Mouse (Mus musculus): ENCODE measurements at regions not wholly inside any gene's neighbourhood (a gene's known extent, or its start where the extent isn't known, plus 50 kb on each side); places are given as distances from the start of the nearest gene placed in this dataset.

DNA sequence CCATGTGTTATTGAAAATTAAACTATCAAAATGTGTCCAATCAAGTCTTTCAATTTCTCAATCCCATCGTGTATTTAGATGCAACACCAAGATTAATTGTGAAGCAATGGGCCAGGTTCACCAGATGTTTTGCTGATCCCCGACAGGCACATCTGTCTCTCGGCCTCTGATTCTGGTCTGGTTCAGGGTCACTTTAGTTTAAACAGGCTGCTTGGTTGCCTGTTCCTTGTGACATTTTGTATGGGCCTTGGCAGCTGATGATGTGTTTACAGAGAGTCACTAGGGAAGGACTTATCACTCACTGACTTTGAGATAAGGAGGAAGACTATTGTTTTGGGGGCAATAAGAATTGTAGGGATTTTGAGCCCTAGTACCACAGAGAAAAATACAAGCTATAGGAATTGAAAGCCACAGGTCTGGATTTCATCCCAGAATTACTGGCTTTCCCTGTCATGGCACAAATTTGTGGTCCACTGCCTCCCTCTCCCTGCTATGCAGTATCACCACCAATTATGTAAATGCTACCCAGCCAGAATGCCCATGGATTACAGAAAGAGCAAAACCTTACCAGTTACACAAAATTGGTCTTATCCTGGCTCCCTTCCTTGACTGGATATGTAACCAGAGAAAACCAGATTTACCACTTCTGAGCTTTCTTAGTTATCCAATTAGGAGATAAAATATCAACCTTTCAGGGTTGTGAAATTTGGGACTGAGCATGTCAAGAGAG, 272.5 kb upstream of the Plxna2 start:
- no peak for DNase-seq
- intact Hi-C loops (cut with DNase I; ENCODE audit: low total_unique reads) = no loop called here

DNA sequence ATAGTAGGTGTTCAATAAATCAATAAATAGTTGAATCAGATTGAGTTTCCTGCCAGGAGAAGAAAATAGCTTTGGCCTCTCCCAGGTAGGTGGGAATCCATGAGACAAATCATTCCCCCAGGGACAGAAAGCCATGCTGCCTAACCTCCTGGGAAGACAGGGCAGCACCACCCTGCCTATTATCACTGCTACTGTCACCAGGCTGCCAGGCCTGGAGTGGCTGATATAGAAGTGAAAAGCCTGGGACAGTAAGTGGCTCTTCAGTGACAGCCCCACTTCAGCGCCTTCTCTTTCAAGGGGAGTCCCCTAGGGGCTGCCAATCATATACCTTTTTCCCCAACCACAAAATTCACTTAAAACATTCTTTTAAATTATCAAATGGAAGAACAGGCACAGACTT, 275.4 kb upstream of the Plxna2 start:
- intact Hi-C loops (cut with DNase I; ENCODE audit: low total_unique reads) = no loop called here
- no peak for DNase-seq

DNA sequence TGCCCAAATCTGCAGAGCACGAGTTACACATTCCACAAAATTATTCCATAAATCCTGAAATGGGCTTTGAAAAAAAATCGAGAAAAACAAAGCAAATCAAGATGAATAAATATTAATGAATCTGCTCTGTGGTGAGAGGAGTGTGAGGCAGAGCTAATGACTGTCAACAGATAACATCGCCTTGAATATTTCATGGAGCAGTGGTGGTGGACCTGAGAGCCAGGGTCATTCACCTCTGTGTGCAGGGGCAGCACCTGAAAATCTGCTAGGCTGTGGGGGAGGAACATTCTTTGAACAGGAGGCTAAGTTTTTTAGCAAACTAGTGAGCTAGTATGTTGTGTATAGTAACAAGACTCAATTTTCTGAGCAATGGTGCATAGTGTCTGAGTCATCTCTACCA, 276.3 kb upstream of the Plxna2 start:
- no peak for DNase-seq
- intact Hi-C loops (cut with DNase I; ENCODE audit: low total_unique reads) = no loop called here

DNA sequence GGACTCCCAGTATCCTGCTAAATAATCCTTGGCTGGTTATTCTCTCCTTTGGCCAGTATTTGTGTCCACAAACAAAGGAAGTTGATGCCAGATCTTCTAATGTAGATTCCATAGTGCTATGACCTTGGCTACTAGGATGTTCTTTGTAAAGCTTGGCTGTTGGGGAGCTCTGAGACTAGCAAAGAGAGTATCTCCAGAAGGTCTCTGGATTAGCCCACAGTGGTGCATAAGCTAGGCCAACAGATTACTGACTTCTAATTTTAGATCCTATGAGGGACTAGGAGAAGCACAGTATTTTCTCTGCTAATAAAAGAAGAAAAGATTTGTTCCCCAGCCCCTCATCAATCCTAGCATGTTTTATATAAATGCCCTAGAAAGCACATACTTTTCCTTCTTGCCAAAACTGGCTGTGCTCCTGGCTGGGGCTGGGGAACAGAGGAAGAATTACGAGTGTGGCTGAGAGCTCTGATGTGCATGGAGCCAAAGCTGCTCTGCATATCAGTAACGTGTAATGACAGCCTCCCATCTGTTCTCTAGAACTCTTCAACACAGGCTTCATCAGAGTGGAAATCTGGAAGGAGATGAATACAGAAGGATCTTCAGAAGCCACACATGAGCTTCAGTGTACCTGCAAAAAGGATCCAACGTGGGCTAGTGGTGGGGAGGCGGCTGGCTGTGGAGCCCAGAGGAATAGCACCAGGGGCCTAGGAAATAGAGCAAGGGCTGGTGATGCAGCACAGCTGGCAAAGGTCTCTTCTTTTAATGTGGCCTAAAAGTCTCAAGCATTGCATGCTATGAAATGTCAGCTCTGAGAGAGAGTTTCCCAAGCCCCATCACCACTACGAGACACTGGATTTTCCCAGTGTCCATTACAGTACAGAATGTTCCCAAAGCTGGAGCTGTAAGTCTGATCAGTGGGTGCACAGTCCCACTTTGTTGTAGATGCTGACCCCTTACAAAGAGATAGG, 283.0 kb upstream of the Plxna2 start:
- intact Hi-C loops (cut with DNase I; ENCODE audit: low total_unique reads) = no loop called here
- DNase-seq = peak; percentile 26

- DNase-seq = no peak
- intact Hi-C loops (cut with DNase I; ENCODE audit: low total_unique reads) = no loop called here
Measured at GRCm38 (mm10) chr1:194332639-194333038, 285.4 kb upstream of the Plxna2 start.

DNA sequence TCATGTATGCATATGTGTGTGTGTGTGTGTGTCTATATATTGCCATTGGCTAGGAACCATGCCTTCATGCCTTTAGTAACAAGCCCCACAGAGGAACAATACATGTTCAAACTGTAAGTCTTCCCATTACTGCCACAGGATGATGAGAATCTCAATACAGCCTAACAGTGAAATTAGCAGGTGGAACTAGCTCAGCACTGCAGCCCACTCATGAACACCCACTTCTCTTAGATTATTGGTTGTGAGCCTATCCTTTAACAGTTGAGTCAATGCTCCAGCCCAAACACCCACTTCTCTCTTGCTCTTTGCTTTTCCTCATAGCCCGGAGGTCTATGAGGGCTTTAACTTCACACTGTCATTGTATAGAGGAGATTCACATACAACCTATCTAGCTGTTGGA, 287.5 kb upstream of the Plxna2 start:
- intact Hi-C loops (cut with DNase I; ENCODE audit: low total_unique reads) = no loop called here
- no peak for DNase-seq

GRCm38 (mm10) chr1:194320320-194321036, 297.5 kb upstream of the Plxna2 start:
- intact Hi-C loops (cut with DNase I; ENCODE audit: low total_unique reads) = no loop called here
- DNase-seq = no peak

DNA sequence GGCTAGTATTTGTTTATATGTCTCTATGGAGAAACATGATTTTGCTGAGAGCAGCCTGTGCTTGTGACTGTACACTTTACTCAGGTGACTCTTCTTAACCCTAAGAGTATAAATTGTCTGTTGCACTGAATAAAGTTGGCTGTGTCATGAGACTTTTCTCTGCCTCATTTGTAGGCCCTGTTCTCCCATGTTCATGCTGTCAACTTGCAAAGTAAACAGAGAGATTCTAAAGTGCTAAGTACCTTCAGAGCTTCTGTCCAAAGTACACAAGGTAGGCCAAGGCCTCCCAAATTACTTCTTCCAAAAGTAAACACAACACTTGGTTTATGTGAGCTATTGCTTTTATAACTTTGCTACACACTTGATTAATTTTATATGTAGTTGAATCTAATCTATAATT, 299.7 kb upstream of the Plxna2 start:
- intact Hi-C loops (cut with DNase I; ENCODE audit: low total_unique reads) = no loop called here
- no peak for DNase-seq

- intact Hi-C loops (cut with DNase I; ENCODE audit: low total_unique reads) = no loop called here
- DNase-seq = no peak
Measured at GRCm38 (mm10) chr1:194315593-194315992, 302.4 kb upstream of the Plxna2 start.

- intact Hi-C loops (cut with DNase I; ENCODE audit: low total_unique reads) = no loop called here
- DNase-seq = no peak
Measured at GRCm38 (mm10) chr1:194310373-194310772, 307.6 kb upstream of the Plxna2 start.

DNA sequence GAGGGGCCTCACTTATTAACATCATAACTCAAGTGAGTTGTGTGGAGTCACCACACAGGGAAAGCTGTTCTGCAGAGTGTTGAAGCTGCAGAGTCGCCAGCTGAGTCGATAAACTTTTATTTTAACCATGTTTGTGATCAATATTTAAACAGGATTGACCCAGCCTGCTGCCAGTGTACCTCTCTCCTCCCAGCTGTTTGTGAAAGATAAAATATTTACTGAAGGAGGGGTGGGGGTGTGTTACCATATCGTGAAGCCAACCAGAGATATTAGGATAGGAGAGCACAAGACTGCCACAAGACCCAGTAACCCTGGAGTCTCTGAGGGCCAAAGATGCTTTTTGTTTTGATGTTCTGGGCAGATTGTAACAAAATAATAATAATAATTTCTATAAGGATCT, 309.4 kb upstream of the Plxna2 start:
- no peak for DNase-seq
- intact Hi-C loops (cut with DNase I; ENCODE audit: low total_unique reads) = no loop called here

- intact Hi-C loops (cut with DNase I; ENCODE audit: low total_unique reads) = no loop called here
Measured at GRCm38 (mm10) chr1:194303951-194304350, 314.1 kb upstream of the Plxna2 start.

GRCm38 (mm10) chr1:194302775-194303174, 315.2 kb upstream of the Plxna2 start:
- no peak for DNase-seq
- intact Hi-C loops (cut with DNase I; ENCODE audit: low total_unique reads) = no loop called here

More at GRCm38 (mm10) chr1:194303951-194304350, 314.1 kb upstream of the Plxna2 start:
- no peak for DNase-seq

- DNase-seq = no peak
- intact Hi-C loops (cut with DNase I; ENCODE audit: low total_unique reads) = no loop called here
Measured at GRCm38 (mm10) chr1:194281941-194282340, 336.1 kb upstream of the Plxna2 start.

DNA sequence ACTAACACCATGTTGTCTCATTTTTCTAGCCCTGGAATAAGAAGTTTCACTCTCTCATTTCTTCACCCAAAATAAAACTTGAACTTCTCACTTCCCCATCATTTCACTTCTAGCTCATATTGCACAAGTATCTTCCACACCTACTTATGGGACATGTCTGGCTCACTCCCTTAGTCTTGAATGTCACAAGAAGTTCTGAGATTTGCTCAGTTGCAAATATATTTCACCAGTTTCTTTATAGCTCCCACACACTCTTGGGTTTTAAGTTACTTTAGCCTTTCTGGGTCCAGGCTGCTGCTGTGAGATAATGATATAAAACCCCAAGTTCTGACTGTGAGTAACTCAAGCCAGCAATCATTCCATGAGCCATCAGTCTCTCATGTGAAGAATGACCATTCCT, 350.0 kb upstream of the Plxna2 start:
- no peak for DNase-seq
- intact Hi-C loops (cut with DNase I; ENCODE audit: low total_unique reads) = no loop called here

DNA sequence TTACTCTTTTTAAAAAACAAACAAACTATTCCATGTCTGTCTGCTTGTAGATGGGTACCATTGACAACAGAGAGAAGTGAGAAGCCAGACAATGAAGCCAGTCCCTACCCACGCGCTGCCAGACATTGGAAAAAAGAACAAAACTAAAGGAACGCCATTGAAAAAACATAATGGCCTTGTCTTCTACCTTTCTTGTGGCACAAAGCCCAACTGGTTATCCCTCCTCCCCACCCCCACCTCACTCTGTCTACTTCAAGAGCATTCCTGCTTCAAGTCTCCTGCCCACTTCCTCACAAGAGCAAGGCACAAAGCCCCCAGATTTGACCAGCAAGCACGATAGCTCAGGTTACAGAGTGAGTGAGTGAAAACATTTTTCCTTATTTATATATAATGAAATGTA, 355.6 kb upstream of the Plxna2 start:
- intact Hi-C loops (cut with DNase I; ENCODE audit: low total_unique reads) = no loop called here
- no peak for DNase-seq

GRCm38 (mm10) chr1:194259957-194260356, 358.1 kb upstream of the Plxna2 start:
- intact Hi-C loops (cut with DNase I; ENCODE audit: low total_unique reads) = no loop called here
- no peak for DNase-seq

DNA sequence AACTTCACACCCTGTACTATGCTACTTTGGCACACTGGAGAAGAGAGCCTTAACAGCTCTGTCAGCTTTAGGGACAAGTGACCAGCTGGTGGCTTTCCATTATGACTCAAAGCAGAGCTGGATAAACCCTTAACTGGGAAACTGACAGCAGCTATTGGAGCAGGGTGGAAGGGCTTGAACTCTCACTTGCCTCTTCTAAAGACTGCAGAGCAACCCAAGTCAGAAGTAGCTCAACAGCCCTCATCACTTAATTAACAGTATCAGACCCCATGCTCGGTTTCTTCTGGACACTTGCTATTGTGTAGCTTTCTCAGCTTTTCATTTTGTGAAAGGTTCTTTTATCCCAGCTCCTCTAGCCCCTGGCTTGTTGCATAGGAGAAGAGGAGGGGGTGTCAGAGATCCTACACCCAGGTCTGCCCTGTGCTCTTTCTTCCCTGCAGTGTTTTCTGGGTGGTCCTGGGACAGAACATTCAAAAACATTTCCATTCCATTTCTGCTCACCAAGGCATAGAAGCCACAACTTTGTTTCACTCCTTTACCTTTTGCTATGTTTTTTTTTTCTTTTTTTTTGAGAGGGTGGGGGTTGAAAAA, 373.1 kb upstream of the Plxna2 start:
- intact Hi-C loops (cut with DNase I; ENCODE audit: low total_unique reads) = no loop called here
- DNase-seq = no peak

- intact Hi-C loops (cut with DNase I; ENCODE audit: low total_unique reads) = no loop called here
- DNase-seq = no peak
Measured at GRCm38 (mm10) chr1:194241111-194241510, 376.9 kb upstream of the Plxna2 start.

GRCm38 (mm10) chr1:194231206-194231605, 386.8 kb upstream of the Plxna2 start:
- no peak for DNase-seq
- intact Hi-C loops (cut with DNase I; ENCODE audit: low total_unique reads) = no loop called here

Data from gastrocnemius, postnatal 14 days (tissue).